Mouse (Mus musculus): ENCODE results near the gene Capza2. TPM values are rescaled to one million over a fixed set of nuclear protein-coding genes. Genes with fewer than 3 reads are reported as not detected.

The Capza2 gene
- polyA plus RNA-seq, 1 experiment, result 18.2 TPM

GRCm38 (mm10) chr6:17628701-17629455, 7.2 kb upstream of the Capza2 start:
- Histone ChIP-seq H3K4me1 (replicated peaks; ENCODE audit: control insufficient read depth, insufficient read depth, low read length) (peaks cover 3% of the 10 kb centered on the region), H3K4me3 (ENCODE audit: control insufficient read depth, insufficient read depth, low read length) (no peak overlapping the region), H3K27me3 (ENCODE audit: control insufficient read depth, insufficient read depth, low read length) (no peaks in the 10 kb centered on the region), H3K27ac (ENCODE audit: control insufficient read depth, insufficient read depth, low read length) (no peak overlapping the region), H3K36me3 (ENCODE audit: control insufficient read depth, insufficient read depth, low read length) (no peaks in the 10 kb centered on the region)
- WGBS, result 57% methylated on average over 6 of the region's 6 CpGs
- no peak for DNase-seq
- TF ChIP-seq POLR2A (IDR thresholded peaks at IDR 0.05; ENCODE audit: control insufficient read depth, extremely low read depth, insufficient read depth, low read length, poor library complexity) (no peak), CTCF (IDR thresholded peaks at IDR 0.05; ENCODE audit: borderline replicate concordance, control insufficient read depth, extremely low read depth, insufficient read depth, low read length, poor library complexity) (no peak)

GRCm38 (mm10) chr6:17629756-17630155, 6.3 kb upstream of the Capza2 start:
- Histone ChIP-seq H3K27ac (ENCODE audit: control insufficient read depth, insufficient read depth, low read length) (no peak overlapping the region), H3K27me3 (ENCODE audit: control insufficient read depth, insufficient read depth, low read length) (no peaks in the 10 kb centered on the region), H3K4me3 (ENCODE audit: control insufficient read depth, insufficient read depth, low read length) (no peak overlapping the region), H3K36me3 (ENCODE audit: control insufficient read depth, insufficient read depth, low read length) (no peaks in the 10 kb centered on the region), H3K4me1 (replicated peaks; ENCODE audit: control insufficient read depth, insufficient read depth, low read length) (peaks cover 3% of the 10 kb centered on the region)
- DNase-seq, result no peak
- 41% methylated on average over 5 of the region's 5 CpGs for WGBS
- TF ChIP-seq CTCF (IDR thresholded peaks at IDR 0.05; ENCODE audit: borderline replicate concordance, control insufficient read depth, extremely low read depth, insufficient read depth, low read length, poor library complexity), result no peak
- no peak for TF ChIP-seq POLR2A (IDR thresholded peaks at IDR 0.05; ENCODE audit: control insufficient read depth, extremely low read depth, insufficient read depth, low read length, poor library complexity)

- DNase-seq, result no peak
- Histone ChIP-seq H3K4me3 (ENCODE audit: control insufficient read depth, insufficient read depth, low read length) (no peak overlapping the region), H3K27me3 (ENCODE audit: control insufficient read depth, insufficient read depth, low read length) (no peaks in the 10 kb centered on the region), H3K4me1 (replicated peaks; ENCODE audit: control insufficient read depth, insufficient read depth, low read length) (peaks cover 7% of the 10 kb centered on the region), H3K27ac (ENCODE audit: control insufficient read depth, insufficient read depth, low read length) (no peak overlapping the region), H3K36me3 (ENCODE audit: control insufficient read depth, insufficient read depth, low read length) (no peaks in the 10 kb centered on the region)
- no peak for TF ChIP-seq POLR2A (IDR thresholded peaks at IDR 0.05; ENCODE audit: control insufficient read depth, extremely low read depth, insufficient read depth, low read length, poor library complexity)
- no peak for TF ChIP-seq CTCF (IDR thresholded peaks at IDR 0.05; ENCODE audit: borderline replicate concordance, control insufficient read depth, extremely low read depth, insufficient read depth, low read length, poor library complexity)
- 94% methylated on average over 5 of the region's 5 CpGs for WGBS
Measured at GRCm38 (mm10) chr6:17631611-17632010, 4.4 kb upstream of the Capza2 start.

GRCm38 (mm10) chr6:17633819-17634218, 2.2 kb upstream of the Capza2 start:
- WGBS, result 25% methylated on average over 3 of the region's 3 CpGs

GRCm38 (mm10) chr6:17634992-17635391, 1.0 kb upstream of the Capza2 start:
- TF ChIP-seq POLR2A (IDR thresholded peaks at IDR 0.05; ENCODE audit: control insufficient read depth, extremely low read depth, insufficient read depth, low read length, poor library complexity), result no peak
- no peak for TF ChIP-seq CTCF (IDR thresholded peaks at IDR 0.05; ENCODE audit: borderline replicate concordance, control insufficient read depth, extremely low read depth, insufficient read depth, low read length, poor library complexity)
- DNase-seq, result no peak
- Histone ChIP-seq H3K36me3 (ENCODE audit: control insufficient read depth, insufficient read depth, low read length) (no peaks in the 10 kb centered on the region), H3K4me3 (ENCODE audit: control insufficient read depth, insufficient read depth, low read length) (no peak overlapping the region), H3K27ac (ENCODE audit: control insufficient read depth, insufficient read depth, low read length) (no peak overlapping the region), H3K4me1 (replicated peaks; ENCODE audit: control insufficient read depth, insufficient read depth, low read length) (peaks cover 6% of the 10 kb centered on the region), H3K27me3 (ENCODE audit: control insufficient read depth, insufficient read depth, low read length) (no peaks in the 10 kb centered on the region)
- 73% methylated on average over 3 of the region's 3 CpGs for WGBS

More at GRCm38 (mm10) chr6:17633819-17634218, 2.2 kb upstream of the Capza2 start:
- TF ChIP-seq POLR2A (IDR thresholded peaks at IDR 0.05; ENCODE audit: control insufficient read depth, extremely low read depth, insufficient read depth, low read length, poor library complexity), result no peak
- no peak for TF ChIP-seq CTCF (IDR thresholded peaks at IDR 0.05; ENCODE audit: borderline replicate concordance, control insufficient read depth, extremely low read depth, insufficient read depth, low read length, poor library complexity)
- Histone ChIP-seq H3K36me3 (ENCODE audit: control insufficient read depth, insufficient read depth, low read length) (no peaks in the 10 kb centered on the region), H3K27me3 (ENCODE audit: control insufficient read depth, insufficient read depth, low read length) (no peaks in the 10 kb centered on the region), H3K4me3 (ENCODE audit: control insufficient read depth, insufficient read depth, low read length) (no peak overlapping the region), H3K27ac (ENCODE audit: control insufficient read depth, insufficient read depth, low read length) (no peak overlapping the region), H3K4me1 (replicated peaks; ENCODE audit: control insufficient read depth, insufficient read depth, low read length) (peaks cover 8% of the 10 kb centered on the region)
- no peak for DNase-seq

- under 1% methylated on average over 40 of the region's 45 CpGs for WGBS
- 0 out of 2 replicates have a peak, but pooled peaks have one; percentile 23 for TF ChIP-seq CTCF (IDR thresholded peaks at IDR 0.05; ENCODE audit: borderline replicate concordance, control insufficient read depth, extremely low read depth, insufficient read depth, low read length, poor library complexity)
- peak; percentile 90 for TF ChIP-seq POLR2A (IDR thresholded peaks at IDR 0.05; ENCODE audit: control insufficient read depth, extremely low read depth, insufficient read depth, low read length, poor library complexity)
- Histone ChIP-seq H3K4me3 (ENCODE audit: control insufficient read depth, insufficient read depth, low read length) (peak overlapping the region; percentile 79), H3K4me1 (replicated peaks; ENCODE audit: control insufficient read depth, insufficient read depth, low read length) (peaks cover 7% of the 10 kb centered on the region), H3K27me3 (ENCODE audit: control insufficient read depth, insufficient read depth, low read length) (no peaks in the 10 kb centered on the region), H3K27ac (ENCODE audit: control insufficient read depth, insufficient read depth, low read length) (peak overlapping the region; percentile 30; the same call in 1 of the 2 replicates), H3K36me3 (ENCODE audit: control insufficient read depth, insufficient read depth, low read length) (no peaks in the 10 kb centered on the region)
- peak; percentile 95 for DNase-seq
Measured at GRCm38 (mm10) chr6:17636764-17637170, 733 bp downstream of the Capza2 start.
